Mouse (Mus musculus): ENCODE results near the gene Dnali1.

DNA sequence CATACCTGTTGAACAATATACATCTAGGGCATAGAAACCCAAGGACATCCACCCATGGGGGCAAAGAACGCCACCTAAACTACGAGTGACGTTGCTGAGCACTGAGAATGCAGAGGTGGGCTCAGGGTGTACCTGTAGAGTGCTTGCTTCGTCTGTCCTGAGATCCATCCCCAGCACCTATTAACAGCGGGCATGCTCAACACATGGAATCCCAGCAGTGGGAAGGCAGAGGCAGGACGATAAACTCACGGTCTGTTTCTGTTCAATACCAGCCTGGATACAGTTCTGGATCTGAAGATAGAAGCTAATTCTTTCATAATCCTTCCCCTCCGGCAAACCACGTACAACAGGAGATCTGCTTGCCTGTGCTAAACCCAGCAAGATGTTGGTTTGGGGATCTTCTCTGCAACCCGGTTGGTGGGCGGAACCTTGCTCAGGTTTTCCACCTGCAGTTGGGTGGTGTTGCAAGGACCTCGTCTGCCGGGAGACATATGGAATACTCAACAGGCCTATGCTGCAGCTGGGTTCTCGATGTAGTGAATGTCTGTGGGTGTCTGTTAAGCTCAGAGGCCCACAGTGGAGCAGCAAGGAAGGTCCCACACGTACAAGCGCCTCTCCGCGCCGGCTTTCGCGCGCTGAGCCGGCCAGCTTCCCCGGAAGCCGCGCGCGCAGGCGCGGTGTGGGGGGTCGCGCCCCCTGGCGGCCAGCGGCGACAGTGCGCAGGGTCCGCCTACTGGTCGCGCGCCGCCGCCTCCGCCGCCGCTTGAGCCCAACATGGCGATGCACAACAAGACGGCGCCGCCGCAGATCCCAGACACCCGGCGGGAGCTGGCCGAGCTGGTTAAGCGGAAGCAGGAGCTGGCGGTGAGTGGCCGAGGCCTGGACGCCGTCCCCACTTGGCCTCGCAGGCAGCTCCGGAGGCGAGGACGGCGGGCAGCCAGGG, 19.2 kb upstream of the Dnali1 start, which contains the start of gene Meaf6:
- TF ChIP-seq CTCF (IDR thresholded peaks at IDR 0.05; ENCODE audit: low read depth, low read length): no peak
- no peak for TF ChIP-seq POLR2A (IDR thresholded peaks at IDR 0.05; ENCODE audit: borderline replicate concordance, low read depth, low read length)

Data from bone marrow macrophage, adult 2 months (primary cell).